Mouse (Mus musculus) embryonic fibroblast, embryonic 13.5 days (primary cell): Measurements from ENCODE around the gene Rab1a.

ENCODE experiments used
- CTCF ChIP-seq: IDR thresholded peaks from 2 replicates; pipeline ENCODE4 v1.5.1; 2011; ENCODE audit warnings: mild to moderate bottlenecking, control low read depth, low read length, moderate library complexity, borderline replicate concordance; ENCODE audit not compliant: insufficient read depth
- POLR2A ChIP-seq: IDR thresholded peaks from 2 replicates; pipeline ENCODE4 v1.6.1; 2011; ENCODE audit warnings: low read depth, mild to moderate bottlenecking, control low read depth, low read length, moderate library complexity

- TF ChIP-seq POLR2A (no peak), CTCF (no peak)
Measured at GRCm38 (mm10) chr11:20243214-20243913, 42.1 kb downstream of the Rab1a start.
